Mouse (Mus musculus) embryonic fibroblast, embryonic 13.5 days (primary cell): Measurements from ENCODE around the gene Rgl1.

Experiments used
- CTCF ChIP-seq: IDR thresholded peaks from 2 replicates; pipeline ENCODE4 v1.5.1; 2011; ENCODE audit warnings: mild to moderate bottlenecking, control low read depth, low read length, moderate library complexity, borderline replicate concordance; ENCODE audit not compliant: insufficient read depth
- POLR2A ChIP-seq: IDR thresholded peaks from 2 replicates; pipeline ENCODE4 v1.6.1; 2011; ENCODE audit warnings: low read depth, mild to moderate bottlenecking, control low read depth, low read length, moderate library complexity

- TF ChIP-seq CTCF (no peak), POLR2A (no peak)
Measured at GRCm38 (mm10) chr1:152585385-152585984, 180.7 kb downstream of the Rgl1 start.
